Mouse (Mus musculus): ENCODE results near the gene Usp44. TPM values are rescaled to one million over a fixed set of nuclear protein-coding genes. Genes with fewer than 3 reads are reported as not detected.
"Not testable (repeated sequence)": the region's sequence is repeated elsewhere in the genome, so short reads cannot be mapped to it uniquely, and the experiment has no call there.

Gene Usp44
- polyA plus RNA-seq (2014; fragmentation: Nextera tagmentation; extraction: Ambion mirVana), result 4.0 and 4.3 TPM in 2 replicates

DNA sequence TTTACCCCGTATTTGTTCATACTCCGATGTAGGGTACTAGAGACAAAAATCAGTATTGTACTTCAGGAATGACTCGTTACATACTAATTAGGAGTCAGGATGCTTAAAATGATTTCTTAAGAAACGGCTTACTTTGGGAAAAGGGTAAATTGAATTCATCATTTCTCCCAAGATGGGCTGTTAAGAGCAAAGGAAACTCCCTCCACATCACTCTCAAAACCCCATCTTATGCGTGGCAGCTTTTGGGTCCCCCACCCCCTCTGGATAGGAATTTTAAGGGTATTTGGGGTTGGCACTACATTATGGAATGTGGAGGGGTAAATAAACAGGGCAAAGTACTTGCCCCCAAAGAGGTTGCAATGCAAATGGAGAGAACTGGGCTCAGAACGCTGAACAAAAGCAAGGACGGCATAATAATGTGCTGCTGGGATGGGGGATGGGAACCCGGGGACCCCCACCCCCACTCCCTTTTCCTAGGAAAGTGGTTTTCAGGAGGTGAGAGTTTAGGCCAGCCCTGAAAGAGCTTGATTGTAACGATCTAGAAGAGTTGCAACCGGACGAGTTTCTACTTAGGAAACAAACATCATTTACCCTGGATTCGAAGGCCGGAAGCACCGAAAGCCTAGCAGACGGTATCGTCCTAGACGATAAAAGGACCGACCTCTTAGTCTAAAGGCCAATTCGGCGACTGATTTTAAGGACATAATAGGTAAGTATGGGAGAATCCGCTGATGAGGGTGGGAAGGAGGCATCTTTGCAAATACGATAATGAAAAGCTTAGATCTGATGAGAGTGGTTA is at the start of gene Usp44:
Gene Usp44, plus strand, starts transcription at position 625 of the 799 bp plus-strand sequence.
- no peaks in the 10 kb centered on the region for H3K36me3 ChIP-seq (ENCODE audit: control insufficient read depth, insufficient read depth, low read length)
- peak within 1 kb of the TSS; percentile 64 for H3K4me2 ChIP-seq
- H3K27me3 ChIP-seq (replicated peaks; ENCODE audit: control insufficient read depth, insufficient read depth, low read length), result peaks cover 30% of the 10 kb centered on the region
- peaks cover 11% of the 10 kb centered on the region for H3K4me1 ChIP-seq (replicated peaks; ENCODE audit: control insufficient read depth, insufficient read depth, low read length)
- peak within 1 kb of the TSS; percentile 46; the same call in 1 of the 2 replicates for H3K9ac ChIP-seq (ENCODE audit: low read depth, low read length)
- peak within 1 kb of the TSS; percentile 34 for H3K4me3 ChIP-seq (ENCODE audit: low read depth, low read length)
- DNase-seq (ENCODE audit: low spot score) (no peak), ATAC-seq (replicated peaks; ENCODE audit: low FRiP score) (no peak)
- 16% methylated on average over 22 of the region's 22 CpGs for WGBS
- no peak within 1 kb of the TSS for H3K27ac ChIP-seq (ENCODE audit: low read depth, low read length)
- H3K9me3 ChIP-seq (ENCODE audit: control insufficient read depth, low read length), result no peaks in the 10 kb centered on the region

DNA sequence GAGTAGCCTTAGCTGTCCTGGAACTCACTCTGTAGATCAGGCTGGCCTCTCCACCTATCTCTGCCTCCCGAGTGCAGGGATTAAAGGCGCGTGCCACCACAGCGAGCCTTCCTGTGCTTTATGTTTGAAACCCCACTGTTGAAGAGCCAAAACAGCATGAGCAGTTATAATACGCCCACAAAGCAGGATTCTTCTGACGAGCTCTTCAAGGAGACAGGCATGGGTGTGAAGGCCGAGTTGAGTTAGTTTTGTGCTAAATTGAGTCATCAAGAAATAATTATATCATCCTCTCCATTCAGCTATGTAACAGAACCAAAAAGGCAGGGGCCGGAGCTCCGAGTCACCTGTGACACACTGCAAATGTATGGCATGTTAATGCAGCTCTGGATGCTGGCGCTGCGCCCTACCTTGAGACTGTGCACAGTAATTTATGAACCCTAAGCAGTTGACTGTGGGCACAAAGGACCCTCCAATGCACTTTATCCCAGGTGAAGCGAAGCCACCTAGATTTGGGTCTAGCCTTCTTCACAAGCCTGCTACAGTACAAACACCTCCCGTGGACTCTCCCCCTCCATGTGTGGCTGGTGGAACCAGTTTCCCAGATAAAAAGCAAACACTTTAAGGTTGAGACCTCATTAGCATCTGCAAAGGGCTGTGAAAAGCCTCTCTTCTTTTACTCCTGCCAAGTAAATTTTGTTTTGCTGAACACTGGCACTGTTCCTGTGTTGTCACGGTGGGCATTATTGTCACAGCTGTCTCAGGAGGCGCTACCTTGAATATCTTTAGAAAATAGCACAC is 47.9 kb upstream of the Usp44 start:
- WGBS, result 72% methylated on average over 15 of the region's 15 CpGs

DNA sequence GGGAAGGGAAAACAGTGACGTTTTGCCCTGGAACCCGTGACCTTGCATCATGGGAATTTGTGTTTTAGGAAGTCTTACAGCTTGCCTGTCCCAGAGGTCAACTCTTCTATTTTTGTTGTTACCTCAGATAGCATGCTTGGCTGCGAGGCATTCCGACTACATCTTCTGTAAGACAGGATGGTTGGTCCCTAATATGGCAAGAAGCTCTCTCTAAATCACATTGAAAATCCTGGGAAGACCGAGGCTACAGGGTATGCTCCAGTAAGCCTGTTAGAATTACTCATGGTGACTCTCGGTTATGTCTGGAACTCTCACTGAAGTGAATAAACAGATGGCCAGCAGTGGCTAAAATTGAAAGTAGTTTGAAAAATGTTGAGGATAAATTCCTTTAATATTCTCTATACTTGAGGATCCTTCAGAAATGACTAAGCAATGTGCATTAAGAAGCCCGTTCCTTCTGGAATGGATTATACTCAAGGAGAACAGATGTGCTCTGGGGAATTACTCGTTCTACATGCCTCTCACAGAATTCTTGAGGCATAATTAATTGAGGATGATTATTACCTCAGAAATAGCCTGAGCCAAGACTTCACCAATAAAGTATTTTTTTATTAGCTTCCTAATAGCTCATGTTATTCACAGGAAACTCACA is 31.5 kb upstream of the Usp44 start:
- H3K4me3 ChIP-seq (ENCODE audit: low read depth, low read length), result no peak overlapping the region
- no peaks in the 10 kb centered on the region for H3K36me3 ChIP-seq (ENCODE audit: control insufficient read depth, insufficient read depth, low read length)
- H3K27ac ChIP-seq (ENCODE audit: low read depth, low read length), result no peak overlapping the region
- no peaks in the 10 kb centered on the region for H3K9me3 ChIP-seq (ENCODE audit: control insufficient read depth, low read length)
- no peaks in the 10 kb centered on the region for H3K27me3 ChIP-seq (replicated peaks; ENCODE audit: control insufficient read depth, insufficient read depth, low read length)
- no peak overlapping the region for H3K4me2 ChIP-seq
- WGBS, result 75% methylated on average over 8 of the region's 8 CpGs
- no peak for DNase-seq (ENCODE audit: low spot score)
- H3K4me1 ChIP-seq (replicated peaks; ENCODE audit: control insufficient read depth, insufficient read depth, low read length), result no peaks in the 10 kb centered on the region
- ATAC-seq (replicated peaks; ENCODE audit: low FRiP score), result no peak
- H3K9ac ChIP-seq (ENCODE audit: low read depth, low read length), result no peak overlapping the region

More for the DNA sequence above, 47.9 kb upstream of the Usp44 start:
- DNase-seq (ENCODE audit: low spot score) (no peak), ATAC-seq (replicated peaks; ENCODE audit: low FRiP score) (no peak)
- H3K36me3 ChIP-seq (ENCODE audit: control insufficient read depth, insufficient read depth, low read length), result no peaks in the 10 kb centered on the region
- H3K9me3 ChIP-seq (ENCODE audit: control insufficient read depth, low read length), result no peaks in the 10 kb centered on the region
- no peak overlapping the region for H3K9ac ChIP-seq (ENCODE audit: low read depth, low read length)
- no peaks in the 10 kb centered on the region for H3K4me1 ChIP-seq (replicated peaks; ENCODE audit: control insufficient read depth, insufficient read depth, low read length)
- no peaks in the 10 kb centered on the region for H3K27me3 ChIP-seq (replicated peaks; ENCODE audit: control insufficient read depth, insufficient read depth, low read length)
- no peak overlapping the region for H3K4me3 ChIP-seq (ENCODE audit: low read depth, low read length)
- H3K27ac ChIP-seq (ENCODE audit: low read depth, low read length), result no peak overlapping the region
- H3K4me2 ChIP-seq, result no peak overlapping the region

DNA sequence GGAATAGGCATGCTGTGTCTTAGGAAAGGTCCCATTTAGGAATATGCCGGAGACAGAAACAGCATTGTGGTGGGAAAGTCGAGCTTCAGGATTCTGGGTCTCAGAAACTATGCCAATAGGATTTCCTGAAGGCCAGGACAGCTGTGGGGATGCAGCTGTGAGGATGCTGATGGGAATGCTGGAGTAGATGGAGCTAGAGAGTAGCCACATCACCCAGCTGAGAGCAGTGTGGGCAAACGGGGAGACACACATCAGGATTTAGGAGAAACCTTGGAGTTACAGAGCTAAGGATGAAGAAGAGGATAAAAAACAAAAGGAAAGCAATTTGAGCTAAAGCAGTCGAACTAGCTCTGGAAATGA is 31.0 kb upstream of the Usp44 start:
- Histone ChIP-seq H3K4me2 (no peak overlapping the region), H3K4me1 (replicated peaks; ENCODE audit: control insufficient read depth, insufficient read depth, low read length) (no peaks in the 10 kb centered on the region), H3K9ac (ENCODE audit: low read depth, low read length) (no peak overlapping the region), H3K4me3 (ENCODE audit: low read depth, low read length) (no peak overlapping the region), H3K36me3 (ENCODE audit: control insufficient read depth, insufficient read depth, low read length) (no peaks in the 10 kb centered on the region), H3K9me3 (ENCODE audit: control insufficient read depth, low read length) (no peaks in the 10 kb centered on the region), H3K27ac (ENCODE audit: low read depth, low read length) (no peak overlapping the region), H3K27me3 (replicated peaks; ENCODE audit: control insufficient read depth, insufficient read depth, low read length) (no peaks in the 10 kb centered on the region)
- ATAC-seq (replicated peaks; ENCODE audit: low FRiP score) (no peak), DNase-seq (ENCODE audit: low spot score) (no peak)
- WGBS, result 66% methylated on average over 4 of the region's 4 CpGs

DNA sequence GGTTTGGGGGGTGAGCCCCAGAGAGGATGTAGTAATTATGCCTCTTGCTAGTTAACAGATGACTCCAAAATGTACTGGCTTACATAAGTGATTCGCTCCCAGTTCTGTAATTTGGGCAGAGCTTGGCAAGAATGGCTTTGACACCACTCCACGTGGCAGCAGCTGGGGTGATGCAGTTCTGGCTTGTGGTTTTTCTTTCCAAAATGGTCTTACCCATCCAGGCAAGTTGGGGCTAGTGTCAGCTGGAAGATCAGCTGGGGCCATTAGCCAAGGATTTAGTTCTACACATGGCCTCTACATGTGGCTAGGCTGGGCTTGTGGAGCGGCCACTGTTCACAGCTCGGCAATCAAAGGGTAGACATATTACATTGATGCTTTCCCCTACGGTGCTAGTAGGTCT is 30.5 kb upstream of the Usp44 start:
- no peaks in the 10 kb centered on the region for H3K9me3 ChIP-seq (ENCODE audit: control insufficient read depth, low read length)
- DNase-seq (ENCODE audit: low spot score) (no peak), ATAC-seq (replicated peaks; ENCODE audit: low FRiP score) (no peak)
- 85% methylated on average over 5 of the region's 5 CpGs for WGBS
- no peak overlapping the region for H3K4me2 ChIP-seq
- H3K27ac ChIP-seq (ENCODE audit: low read depth, low read length), result no peak overlapping the region
- H3K36me3 ChIP-seq (ENCODE audit: control insufficient read depth, insufficient read depth, low read length), result no peaks in the 10 kb centered on the region
- no peaks in the 10 kb centered on the region for H3K4me1 ChIP-seq (replicated peaks; ENCODE audit: control insufficient read depth, insufficient read depth, low read length)
- no peak overlapping the region for H3K4me3 ChIP-seq (ENCODE audit: low read depth, low read length)
- H3K9ac ChIP-seq (ENCODE audit: low read depth, low read length), result no peak overlapping the region
- no peaks in the 10 kb centered on the region for H3K27me3 ChIP-seq (replicated peaks; ENCODE audit: control insufficient read depth, insufficient read depth, low read length)

DNA sequence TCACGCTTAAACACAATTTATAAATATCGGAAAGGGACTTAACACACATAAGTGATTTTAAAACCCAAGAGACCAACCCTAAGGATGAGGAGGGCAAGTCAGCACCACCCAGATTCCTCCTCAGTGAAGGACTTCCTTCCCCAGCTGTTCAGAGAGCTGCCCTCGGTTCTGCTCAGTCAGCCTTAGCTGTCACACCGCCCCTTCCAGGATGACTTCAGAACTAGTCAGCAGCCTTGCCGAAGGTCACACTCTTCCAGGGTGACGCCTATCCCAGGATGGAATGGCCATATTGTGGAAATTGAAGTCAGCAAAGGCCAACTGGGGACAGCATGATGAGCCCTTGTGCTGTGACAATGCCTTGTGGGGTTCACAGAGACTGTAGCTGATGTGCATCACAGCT is 28.2 kb upstream of the Usp44 start:
- Histone ChIP-seq H3K9ac (ENCODE audit: low read depth, low read length) (no peak overlapping the region), H3K4me2 (no peak overlapping the region), H3K9me3 (ENCODE audit: control insufficient read depth, low read length) (no peaks in the 10 kb centered on the region), H3K27me3 (replicated peaks; ENCODE audit: control insufficient read depth, insufficient read depth, low read length) (no peaks in the 10 kb centered on the region), H3K4me1 (replicated peaks; ENCODE audit: control insufficient read depth, insufficient read depth, low read length) (no peaks in the 10 kb centered on the region), H3K36me3 (ENCODE audit: control insufficient read depth, insufficient read depth, low read length) (no peaks in the 10 kb centered on the region), H3K4me3 (ENCODE audit: low read depth, low read length) (no peak overlapping the region), H3K27ac (ENCODE audit: low read depth, low read length) (no peak overlapping the region)
- WGBS, result 69% methylated on average over 6 of the region's 6 CpGs
- no peak for DNase-seq (ENCODE audit: low spot score)
- ATAC-seq (replicated peaks; ENCODE audit: low FRiP score), result no peak

DNA sequence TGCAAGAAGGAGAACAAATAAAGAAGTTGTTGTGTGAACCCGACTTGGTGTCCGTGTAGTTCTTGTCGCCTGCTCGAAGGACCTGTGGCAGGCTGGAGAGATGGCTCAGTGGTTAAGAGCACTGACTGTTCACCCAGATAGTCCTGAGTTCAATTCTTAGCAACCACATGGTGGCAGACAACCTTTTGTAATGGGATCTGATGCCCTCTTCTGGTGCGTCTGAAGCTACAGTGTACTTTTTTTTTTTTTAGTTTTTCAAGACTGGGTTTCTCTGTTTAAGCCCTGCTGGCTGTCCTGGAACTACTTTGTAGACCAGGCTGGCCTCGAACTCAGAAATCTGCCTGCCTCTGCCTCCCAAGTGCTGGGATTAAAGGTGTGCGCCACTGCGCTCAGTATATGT is 21.9 kb upstream of the Usp44 start:
- H3K9ac ChIP-seq (ENCODE audit: low read depth, low read length); H3K27ac ChIP-seq (ENCODE audit: low read depth, low read length); ATAC-seq (replicated peaks; ENCODE audit: low FRiP score); H3K4me1 ChIP-seq (replicated peaks; ENCODE audit: control insufficient read depth, insufficient read depth, low read length); H3K36me3 ChIP-seq (ENCODE audit: control insufficient read depth, insufficient read depth, low read length); H3K4me2 ChIP-seq; DNase-seq (ENCODE audit: low spot score); H3K27me3 ChIP-seq (replicated peaks; ENCODE audit: control insufficient read depth, insufficient read depth, low read length); H3K4me3 ChIP-seq (ENCODE audit: low read depth, low read length); H3K9me3 ChIP-seq (ENCODE audit: control insufficient read depth, low read length): not testable (repeated sequence)
- WGBS, result 90% methylated on average over 8 of the region's 8 CpGs

DNA sequence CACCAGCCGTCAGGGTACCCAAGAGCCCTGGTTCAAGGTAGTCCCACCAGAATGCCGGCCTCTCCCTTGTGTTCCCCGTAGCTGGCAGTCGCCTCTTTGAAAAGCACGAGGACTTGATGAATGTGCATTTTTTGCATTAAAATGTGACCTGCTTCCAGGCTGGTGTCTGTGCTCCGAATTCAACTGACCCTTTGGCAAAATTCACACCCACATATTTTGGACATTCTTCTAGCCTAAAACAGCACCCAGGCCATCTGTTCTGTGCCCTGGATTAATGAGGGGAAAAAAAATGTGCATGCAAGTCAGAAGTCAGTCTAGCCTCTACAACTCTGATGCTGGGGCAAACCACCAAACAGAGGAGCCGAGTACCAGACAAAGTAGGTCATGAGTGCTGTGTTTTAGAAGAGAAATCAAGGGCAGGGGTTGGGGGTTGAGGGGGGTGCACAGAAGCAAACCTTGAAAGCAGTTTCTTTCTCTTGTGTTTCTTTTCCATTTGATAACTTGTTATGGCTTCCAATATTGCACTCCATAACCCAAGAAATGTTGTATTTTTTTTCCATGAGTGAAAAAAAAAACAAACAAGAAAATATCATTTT is 20.7 kb upstream of the Usp44 start:
- no peak for DNase-seq (ENCODE audit: low spot score)
- Histone ChIP-seq H3K9me3 (ENCODE audit: control insufficient read depth, low read length) (no peaks in the 10 kb centered on the region), H3K27ac (ENCODE audit: low read depth, low read length) (no peak overlapping the region), H3K9ac (ENCODE audit: low read depth, low read length) (no peak overlapping the region), H3K4me3 (ENCODE audit: low read depth, low read length) (no peak overlapping the region), H3K36me3 (ENCODE audit: control insufficient read depth, insufficient read depth, low read length) (no peaks in the 10 kb centered on the region), H3K27me3 (replicated peaks; ENCODE audit: control insufficient read depth, insufficient read depth, low read length) (no peaks in the 10 kb centered on the region), H3K4me2 (no peak overlapping the region), H3K4me1 (replicated peaks; ENCODE audit: control insufficient read depth, insufficient read depth, low read length) (no peaks in the 10 kb centered on the region)
- ATAC-seq (replicated peaks; ENCODE audit: low FRiP score), result no peak
- WGBS, result 72% methylated on average over 7 of the region's 7 CpGs

All from liver, embryonic 11.5 days (tissue).